Mouse (Mus musculus): ENCODE measurements around the gene Gm4981. TPM values are rescaled to one million over a fixed set of nuclear protein-coding genes. Genes with fewer than 3 reads are reported as not detected.

Gene Gm4981
- polyA plus RNA-seq, 1 experiment from 2014 or later = not detected

DNA sequence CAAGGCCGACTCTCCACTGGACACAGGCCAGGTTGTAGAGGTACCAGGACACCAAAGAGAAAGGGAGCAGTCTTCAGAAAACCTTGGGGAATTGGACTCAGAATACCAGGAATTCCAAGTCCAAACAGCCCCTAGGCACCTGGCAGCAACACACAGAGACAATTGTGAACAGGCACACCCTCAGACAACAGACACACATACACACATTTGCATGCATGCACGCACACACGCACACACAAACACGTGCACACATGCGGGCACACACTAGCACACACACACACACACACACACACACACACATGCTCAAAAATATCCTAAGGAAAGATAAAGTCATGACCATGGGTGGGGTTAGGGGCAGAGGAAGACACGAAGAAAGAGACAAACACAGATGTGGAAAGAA lies 15.8 kb downstream of the Gm4981 start:
- Histone ChIP-seq H3K27me3 (no peaks in the 10 kb centered on the region), H3K36me3 (replicated peaks) (no peaks in the 10 kb centered on the region), H3K4me1 (replicated peaks) (no peaks in the 10 kb centered on the region), H3K9ac (no peak overlapping the region), H3K4me2 (no peak overlapping the region), H3K9me3 (replicated peaks) (no peaks in the 10 kb centered on the region; the same call in 1 of the 2 replicates), H3K27ac (replicated peaks) (no peak overlapping the region), H3K4me3 (replicated peaks) (no peak overlapping the region)
- 61% methylated on average over 6 of the region's 6 CpGs for WGBS (ENCODE audit: insufficient replicate concordance)
- ATAC-seq (ENCODE audit: insufficient read depth) = no peak

- Histone ChIP-seq H3K9ac (no peak overlapping the region), H3K4me1 (replicated peaks) (no peaks in the 10 kb centered on the region), H3K9me3 (replicated peaks) (no peaks in the 10 kb centered on the region), H3K4me3 (replicated peaks) (no peak overlapping the region), H3K27ac (replicated peaks) (no peak overlapping the region), H3K27me3 (no peaks in the 10 kb centered on the region), H3K36me3 (replicated peaks) (no peaks in the 10 kb centered on the region), H3K4me2 (no peak overlapping the region)
- ATAC-seq (ENCODE audit: insufficient read depth) = no peak
- WGBS (ENCODE audit: insufficient replicate concordance) = 56% methylated on average over 3 of the region's 3 CpGs
Measured at GRCm38 (mm10) chr10:58217366-58217765, 19.1 kb downstream of the Gm4981 start.

DNA sequence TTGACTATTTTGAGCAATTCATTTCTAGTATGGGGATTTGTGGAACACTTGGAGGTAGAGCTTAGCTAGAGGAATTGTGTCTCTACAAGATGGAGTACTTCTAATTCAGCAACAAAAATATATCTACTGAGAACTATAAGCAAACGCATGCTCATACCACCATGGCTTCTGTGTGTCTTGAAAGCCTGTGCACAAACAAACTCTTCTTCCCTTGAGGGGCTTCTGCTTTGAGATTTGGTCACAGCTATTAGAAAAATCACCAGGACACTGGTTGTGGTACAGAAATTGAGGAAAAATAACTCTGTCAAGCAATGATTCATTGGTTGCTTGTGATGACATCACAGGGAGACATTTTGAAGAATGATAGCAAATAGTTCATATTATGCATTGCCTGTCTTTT lies 21.1 kb downstream of the Gm4981 start:
- Histone ChIP-seq H3K27ac (replicated peaks) (no peak overlapping the region), H3K36me3 (replicated peaks) (no peaks in the 10 kb centered on the region), H3K9me3 (replicated peaks) (no peaks in the 10 kb centered on the region; the same call in 1 of the 2 replicates), H3K9ac (no peak overlapping the region), H3K4me3 (replicated peaks) (no peak overlapping the region), H3K4me2 (no peak overlapping the region), H3K4me1 (replicated peaks) (no peaks in the 10 kb centered on the region), H3K27me3 (no peaks in the 10 kb centered on the region)
- ATAC-seq (ENCODE audit: insufficient read depth) = no peak
- 63% methylated on average over 1 of the region's 1 CpGs for WGBS (ENCODE audit: insufficient replicate concordance)

DNA sequence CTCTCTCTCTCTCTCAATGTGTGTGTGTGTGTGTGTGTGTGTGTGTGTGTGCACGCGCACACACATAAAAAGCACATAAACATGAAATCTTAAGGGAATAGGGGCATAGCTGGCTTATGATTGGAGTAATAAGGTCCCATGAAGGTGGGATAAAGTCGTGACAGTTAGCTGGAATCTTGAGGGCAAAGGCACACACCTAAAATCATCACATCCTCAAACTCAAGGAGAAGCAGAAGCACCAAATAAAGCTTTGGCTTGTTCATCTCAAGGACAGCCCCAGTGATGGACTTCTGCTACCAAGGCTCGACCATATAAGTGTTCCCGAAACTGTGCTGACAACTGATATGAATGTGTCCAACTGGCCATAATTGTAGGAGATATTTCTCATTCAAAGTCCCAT lies 21.6 kb downstream of the Gm4981 start:
- Histone ChIP-seq H3K4me2 (no peak overlapping the region), H3K9ac (no peak overlapping the region), H3K36me3 (replicated peaks) (no peaks in the 10 kb centered on the region), H3K9me3 (replicated peaks) (no peaks in the 10 kb centered on the region; the same call in 1 of the 2 replicates), H3K4me1 (replicated peaks) (no peaks in the 10 kb centered on the region), H3K27ac (replicated peaks) (no peak overlapping the region), H3K4me3 (replicated peaks) (no peak overlapping the region), H3K27me3 (no peaks in the 10 kb centered on the region)
- WGBS (ENCODE audit: insufficient replicate concordance) = 56% methylated on average over 5 of the region's 5 CpGs
- no peak for ATAC-seq (ENCODE audit: insufficient read depth)

- ATAC-seq (ENCODE audit: insufficient read depth) = no peak
Measured at GRCm38 (mm10) chr10:58214497-58214896, 22.0 kb downstream of the Gm4981 start.

DNA sequence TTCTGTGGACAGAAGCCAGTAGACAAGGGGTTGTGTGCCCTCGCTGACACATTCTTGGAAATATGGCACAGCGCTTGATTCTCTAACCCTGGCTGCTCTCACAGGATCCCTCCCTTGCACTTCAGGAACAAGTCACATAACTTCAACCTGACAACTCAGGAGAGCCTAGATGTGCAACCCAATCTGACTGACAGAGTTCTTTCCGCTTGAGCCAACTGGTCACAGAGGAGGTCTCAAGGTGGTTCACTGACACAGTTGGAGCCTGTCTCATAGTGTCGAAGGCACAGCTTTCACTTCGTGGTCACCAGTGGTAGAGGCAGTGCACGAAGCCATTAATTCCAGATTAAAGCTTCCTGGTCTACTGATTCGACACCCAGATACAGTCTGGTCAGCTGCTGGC lies 24.3 kb downstream of the Gm4981 start:
- Histone ChIP-seq H3K4me3 (replicated peaks) (no peak overlapping the region), H3K27me3 (no peaks in the 10 kb centered on the region), H3K4me1 (replicated peaks) (no peaks in the 10 kb centered on the region), H3K36me3 (replicated peaks) (no peaks in the 10 kb centered on the region), H3K4me2 (no peak overlapping the region), H3K9ac (no peak overlapping the region), H3K9me3 (replicated peaks) (no peaks in the 10 kb centered on the region; the same call in 1 of the 2 replicates), H3K27ac (replicated peaks) (no peak overlapping the region)
- ATAC-seq (ENCODE audit: insufficient read depth) = no peak
- 52% methylated on average over 7 of the region's 7 CpGs for WGBS (ENCODE audit: insufficient replicate concordance)

More at GRCm38 (mm10) chr10:58214497-58214896, 22.0 kb downstream of the Gm4981 start:
- H3K9me3 ChIP-seq (replicated peaks) = no peaks in the 10 kb centered on the region; the same call in 1 of the 2 replicates
- no peaks in the 10 kb centered on the region for H3K4me1 ChIP-seq (replicated peaks)
- H3K27me3 ChIP-seq = no peaks in the 10 kb centered on the region
- H3K27ac ChIP-seq (replicated peaks) = no peak overlapping the region
- H3K4me3 ChIP-seq (replicated peaks) = no peak overlapping the region
- no peaks in the 10 kb centered on the region for H3K36me3 ChIP-seq (replicated peaks)
- H3K9ac ChIP-seq = no peak overlapping the region
- no peak overlapping the region for H3K4me2 ChIP-seq

- H3K4me2 ChIP-seq = no peak overlapping the region
- no peak overlapping the region for H3K4me3 ChIP-seq (replicated peaks)
- no peak overlapping the region for H3K27ac ChIP-seq (replicated peaks)
- no peak for ATAC-seq (ENCODE audit: insufficient read depth)
- no peaks in the 10 kb centered on the region; the same call in 1 of the 2 replicates for H3K9me3 ChIP-seq (replicated peaks)
- WGBS (ENCODE audit: insufficient replicate concordance) = 70% methylated on average over 2 of the region's 2 CpGs
- no peaks in the 10 kb centered on the region for H3K4me1 ChIP-seq (replicated peaks)
- H3K9ac ChIP-seq = no peak overlapping the region
- no peaks in the 10 kb centered on the region for H3K27me3 ChIP-seq
- H3K36me3 ChIP-seq (replicated peaks) = no peaks in the 10 kb centered on the region
Measured at GRCm38 (mm10) chr10:58211213-58211612, 25.3 kb downstream of the Gm4981 start.

GRCm38 (mm10) chr10:58210514-58210913 lies 26.0 kb downstream of the Gm4981 start:
- Histone ChIP-seq H3K27ac (replicated peaks) (no peak overlapping the region), H3K9me3 (replicated peaks) (no peaks in the 10 kb centered on the region; the same call in 1 of the 2 replicates), H3K36me3 (replicated peaks) (no peaks in the 10 kb centered on the region), H3K4me2 (no peak overlapping the region), H3K27me3 (no peaks in the 10 kb centered on the region), H3K4me3 (replicated peaks) (no peak overlapping the region), H3K4me1 (replicated peaks) (no peaks in the 10 kb centered on the region), H3K9ac (no peak overlapping the region)
- no peak for ATAC-seq (ENCODE audit: insufficient read depth)
- WGBS (ENCODE audit: insufficient replicate concordance) = 33% methylated on average over 1 of the region's 1 CpGs

- no peak overlapping the region for H3K27ac ChIP-seq (replicated peaks)
- WGBS (ENCODE audit: insufficient replicate concordance) = 41% methylated on average over 2 of the region's 2 CpGs
- H3K4me2 ChIP-seq = no peak overlapping the region
- no peaks in the 10 kb centered on the region for H3K27me3 ChIP-seq
- no peak for ATAC-seq (ENCODE audit: insufficient read depth)
- no peaks in the 10 kb centered on the region for H3K4me1 ChIP-seq (replicated peaks)
- H3K36me3 ChIP-seq (replicated peaks) = no peaks in the 10 kb centered on the region
- H3K4me3 ChIP-seq (replicated peaks) = no peak overlapping the region
- H3K9me3 ChIP-seq (replicated peaks) = no peaks in the 10 kb centered on the region; the same call in 1 of the 2 replicates
- H3K9ac ChIP-seq = no peak overlapping the region
Measured at GRCm38 (mm10) chr10:58209710-58210467, 26.6 kb downstream of the Gm4981 start.

DNA sequence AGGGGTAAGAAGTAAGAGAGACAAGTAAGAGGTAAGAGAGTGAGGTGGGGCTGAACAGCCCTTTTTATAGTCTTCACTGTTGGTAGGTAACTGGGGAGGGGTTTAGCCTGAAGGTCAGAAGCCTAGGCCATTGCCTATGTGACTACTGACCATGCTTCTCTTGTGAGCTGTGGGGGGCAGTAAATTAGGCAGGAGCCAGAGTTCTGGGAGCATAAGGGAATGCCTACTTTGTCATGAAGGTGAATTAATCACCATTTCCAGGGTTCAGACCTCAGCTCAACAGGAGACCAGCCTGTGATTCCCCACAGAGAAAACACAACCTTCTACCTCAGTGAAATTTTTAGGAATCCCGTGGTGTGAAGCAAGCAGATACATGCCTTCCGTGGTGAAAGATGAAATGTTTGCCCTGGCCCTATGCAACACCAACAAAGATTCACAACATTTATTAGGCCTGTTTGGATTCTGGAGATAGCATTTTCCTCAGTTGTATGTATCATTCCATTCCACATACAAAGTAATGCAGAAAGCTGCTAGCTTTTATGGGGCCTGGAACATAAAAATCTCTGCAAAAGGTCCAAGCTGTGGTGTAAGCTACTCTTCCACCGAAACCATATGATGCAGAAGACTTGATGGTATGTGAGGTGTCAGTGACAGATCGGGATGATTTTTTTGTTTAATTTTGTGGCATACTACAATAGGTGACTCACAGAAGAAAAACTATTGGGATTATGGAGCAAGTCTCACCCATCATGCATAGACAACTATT lies 29.7 kb downstream of the Gm4981 start:
- Histone ChIP-seq H3K4me3 (replicated peaks) (no peak overlapping the region), H3K4me2 (no peak overlapping the region), H3K27me3 (no peaks in the 10 kb centered on the region), H3K36me3 (replicated peaks) (no peaks in the 10 kb centered on the region), H3K4me1 (replicated peaks) (no peaks in the 10 kb centered on the region), H3K27ac (replicated peaks) (no peak overlapping the region), H3K9ac (no peak overlapping the region), H3K9me3 (replicated peaks) (no peaks in the 10 kb centered on the region)
- ATAC-seq (ENCODE audit: insufficient read depth) = no peak
- 60% methylated on average over 4 of the region's 4 CpGs for WGBS (ENCODE audit: insufficient replicate concordance)

- H3K9ac ChIP-seq = no peak overlapping the region
- ATAC-seq (ENCODE audit: insufficient read depth) = no peak
- no peaks in the 10 kb centered on the region for H3K27me3 ChIP-seq
- H3K4me3 ChIP-seq (replicated peaks) = no peak overlapping the region
- WGBS (ENCODE audit: insufficient replicate concordance) = 23% methylated on average over 1 of the region's 1 CpGs
- H3K4me1 ChIP-seq (replicated peaks) = no peaks in the 10 kb centered on the region
- no peaks in the 10 kb centered on the region for H3K36me3 ChIP-seq (replicated peaks)
- no peak overlapping the region for H3K4me2 ChIP-seq
- no peak overlapping the region for H3K27ac ChIP-seq (replicated peaks)
- no peaks in the 10 kb centered on the region for H3K9me3 ChIP-seq (replicated peaks)
Measured at GRCm38 (mm10) chr10:58205986-58206385, 30.5 kb downstream of the Gm4981 start.
